Mouse (Mus musculus): ENCODE measurements around the gene Hibadh. TPM values are rescaled to one million over a fixed set of nuclear protein-coding genes. Genes with fewer than 3 reads are reported as not detected.
A peak's percentile ranks its signal among the peaks of the same experiment; 100 is the strongest.

Gene Hibadh
- polyA plus RNA-seq, 1 experiment from 2014 or later, result 54.1 TPM

DNA sequence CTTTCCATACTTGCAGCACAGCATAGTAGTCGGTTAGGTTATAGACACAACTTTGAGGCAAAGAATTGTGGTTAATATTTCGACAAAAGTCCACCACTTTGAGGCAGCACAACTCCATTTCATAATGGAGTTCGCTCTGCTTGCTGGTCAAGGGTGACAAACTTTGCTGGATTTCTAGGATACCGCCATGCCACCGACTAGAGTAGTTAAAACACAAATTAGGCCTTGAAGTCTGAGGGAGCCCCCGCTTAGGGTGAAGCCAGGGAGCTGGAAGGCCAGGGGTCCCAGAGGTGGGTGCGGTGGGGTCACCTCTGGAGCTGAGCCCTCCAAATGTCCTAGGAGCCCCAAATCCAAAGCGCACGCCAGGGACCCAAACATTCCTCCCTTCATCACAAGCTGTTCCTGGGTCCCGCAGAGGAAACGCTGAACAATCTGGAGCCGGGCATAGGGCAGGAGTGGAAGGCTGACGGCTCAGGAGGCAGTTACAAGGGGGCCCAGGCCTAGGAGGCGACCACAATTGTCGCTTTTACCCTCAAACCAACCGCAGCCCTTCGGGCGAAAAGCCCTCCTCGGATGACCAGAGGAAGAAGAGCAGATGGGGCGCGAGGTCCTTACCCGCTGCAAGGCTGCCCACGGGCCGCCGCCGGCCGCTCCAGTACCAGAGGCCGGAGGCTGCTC lies 504 bp downstream of the Hibadh start:
- no peaks in the 10 kb centered on the region; the same call in 1 of the 2 replicates for H3K4me1 ChIP-seq (ENCODE audit: insufficient read depth)
- H3K9me3 ChIP-seq (ENCODE audit: low read depth, low read length), result no peaks in the 10 kb centered on the region
- H3K4me3 ChIP-seq (ENCODE audit: low read depth, low read length), result peak overlapping the region; percentile 82
- peak; percentile 67 for DNase-seq
- H3K9ac ChIP-seq, result peak overlapping the region; percentile 83
- H3K4me2 ChIP-seq, result peak overlapping the region; percentile 76
- peak overlapping the region; percentile 76 for H3K27ac ChIP-seq (ENCODE audit: low read depth)
- TF ChIP-seq CTCF (IDR thresholded peaks at IDR 0.05; ENCODE audit: low read depth), result peak; percentile 17; the same call in 1 of the 2 replicates
- no peaks in the 10 kb centered on the region for H3K36me3 ChIP-seq (ENCODE audit: insufficient read depth)
- no peak; the same call in 1 of the 2 replicates for ATAC-seq (ENCODE audit: insufficient read depth)
- WGBS, result 1% methylated on average over 28 of the region's 28 CpGs
- H3K27me3 ChIP-seq (ENCODE audit: insufficient read depth, low read length), result no peaks in the 10 kb centered on the region

DNA sequence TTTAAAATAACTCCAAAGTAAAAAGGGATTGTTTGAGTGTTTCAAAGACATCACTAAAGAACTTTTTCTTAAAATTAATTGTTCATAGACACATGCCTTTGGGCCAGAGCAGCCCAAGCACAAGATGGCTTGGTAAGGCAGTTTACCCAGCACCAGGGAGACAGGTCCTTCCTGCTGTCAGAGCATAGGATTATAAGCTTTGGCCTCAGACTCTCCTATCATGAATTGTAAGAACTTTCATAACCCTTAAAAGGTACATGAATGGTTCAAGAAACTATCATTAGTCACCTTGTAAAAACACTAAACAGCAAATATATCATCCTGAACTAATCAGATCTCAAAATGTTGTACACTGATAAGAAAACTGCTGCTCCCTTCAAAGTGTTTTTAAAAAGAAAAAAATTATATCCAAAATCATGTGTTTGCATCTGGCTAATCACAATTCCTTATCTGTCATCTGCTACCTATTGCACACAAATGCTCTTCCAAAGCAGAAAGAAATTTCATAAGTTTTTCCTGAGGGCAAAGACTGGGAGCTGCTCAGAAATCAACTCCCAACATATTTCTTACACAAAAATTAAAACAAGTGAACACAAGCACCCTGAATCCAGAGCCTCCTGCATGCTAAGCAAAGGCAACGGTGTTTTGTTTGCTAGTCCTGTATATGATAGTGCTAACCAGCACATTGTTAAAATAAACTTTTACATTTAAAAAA lies 1.6 kb downstream of the Hibadh start:
- no peaks in the 10 kb centered on the region for H3K9me3 ChIP-seq (ENCODE audit: low read depth, low read length)
- no peak overlapping the region for H3K9ac ChIP-seq
- no peak for TF ChIP-seq CTCF (IDR thresholded peaks at IDR 0.05; ENCODE audit: low read depth)
- H3K36me3 ChIP-seq (ENCODE audit: insufficient read depth), result no peaks in the 10 kb centered on the region
- H3K4me1 ChIP-seq (ENCODE audit: insufficient read depth), result no peaks in the 10 kb centered on the region; the same call in 1 of the 2 replicates
- peak overlapping the region; percentile 82 for H3K4me3 ChIP-seq (ENCODE audit: low read depth, low read length)
- WGBS, result 61% methylated on average over 1 of the region's 1 CpGs
- H3K27ac ChIP-seq (ENCODE audit: low read depth), result no peak overlapping the region
- peak overlapping the region; percentile 76 for H3K4me2 ChIP-seq
- no peaks in the 10 kb centered on the region for H3K27me3 ChIP-seq (ENCODE audit: insufficient read depth, low read length)
- ATAC-seq (ENCODE audit: insufficient read depth) (no peak), DNase-seq (no peak)

DNA sequence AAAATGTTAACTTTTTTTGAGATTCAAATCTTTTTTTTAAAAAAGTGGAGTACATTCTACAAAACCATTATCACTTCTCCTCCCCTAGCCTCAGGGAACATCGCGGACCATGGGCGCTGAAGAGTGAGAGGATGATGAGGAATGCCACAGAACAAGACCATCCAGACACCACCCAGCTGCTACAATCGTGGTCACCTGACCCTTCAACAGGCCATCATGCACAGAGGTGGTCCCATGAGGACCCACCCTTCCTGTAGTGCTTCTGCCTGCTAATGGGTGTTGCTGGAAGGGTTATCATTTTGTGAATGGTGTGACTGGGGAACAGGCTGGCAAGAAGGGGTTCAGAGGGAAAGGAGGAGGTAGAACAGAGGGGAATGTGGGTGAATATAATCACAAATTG lies 2.9 kb downstream of the Hibadh start:
- H3K4me2 ChIP-seq, result no peak overlapping the region
- no peak overlapping the region for H3K4me3 ChIP-seq (ENCODE audit: low read depth, low read length)
- 86% methylated on average over 4 of the region's 4 CpGs for WGBS
- no peaks in the 10 kb centered on the region for H3K9me3 ChIP-seq (ENCODE audit: low read depth, low read length)
- TF ChIP-seq CTCF (IDR thresholded peaks at IDR 0.05; ENCODE audit: low read depth), result no peak
- no peaks in the 10 kb centered on the region for H3K27me3 ChIP-seq (ENCODE audit: insufficient read depth, low read length)
- H3K27ac ChIP-seq (ENCODE audit: low read depth), result no peak overlapping the region
- no peaks in the 10 kb centered on the region for H3K36me3 ChIP-seq (ENCODE audit: insufficient read depth)
- no peaks in the 10 kb centered on the region; the same call in 1 of the 2 replicates for H3K4me1 ChIP-seq (ENCODE audit: insufficient read depth)
- no peak for DNase-seq
- no peak overlapping the region for H3K9ac ChIP-seq
- no peak for ATAC-seq (ENCODE audit: insufficient read depth)

DNA sequence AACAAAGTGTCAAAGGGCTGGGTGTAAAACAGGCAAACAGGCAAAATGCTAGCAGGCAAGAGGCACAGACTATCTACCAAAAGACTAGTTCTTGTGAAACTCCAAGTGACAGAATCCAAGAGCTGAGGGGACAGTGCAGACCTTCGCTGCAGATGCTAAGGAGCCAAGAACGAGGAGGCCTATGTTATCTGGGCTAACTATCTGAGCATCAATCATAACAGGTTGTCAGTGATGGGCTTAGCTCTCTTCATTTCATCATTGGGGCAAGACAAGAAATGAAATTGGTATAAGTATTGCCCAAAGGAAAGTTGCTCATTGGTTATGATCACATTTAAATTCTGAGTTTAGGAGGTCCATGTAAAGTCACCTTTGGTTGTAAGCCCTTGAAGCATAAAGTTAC lies 4.8 kb downstream of the Hibadh start:
- H3K9me3 ChIP-seq (ENCODE audit: low read depth, low read length), result no peaks in the 10 kb centered on the region
- H3K4me3 ChIP-seq (ENCODE audit: low read depth, low read length), result no peak overlapping the region
- no peak for ATAC-seq (ENCODE audit: insufficient read depth)
- H3K4me1 ChIP-seq (ENCODE audit: insufficient read depth), result no peaks in the 10 kb centered on the region; the same call in 1 of the 2 replicates
- DNase-seq, result no peak
- no peak for TF ChIP-seq CTCF (IDR thresholded peaks at IDR 0.05; ENCODE audit: low read depth)
- no peak overlapping the region for H3K4me2 ChIP-seq
- H3K27ac ChIP-seq (ENCODE audit: low read depth), result no peak overlapping the region
- H3K27me3 ChIP-seq (ENCODE audit: insufficient read depth, low read length), result no peaks in the 10 kb centered on the region
- 68% methylated on average over 2 of the region's 2 CpGs for WGBS
- no peak overlapping the region for H3K9ac ChIP-seq
- no peaks in the 10 kb centered on the region for H3K36me3 ChIP-seq (ENCODE audit: insufficient read depth)

DNA sequence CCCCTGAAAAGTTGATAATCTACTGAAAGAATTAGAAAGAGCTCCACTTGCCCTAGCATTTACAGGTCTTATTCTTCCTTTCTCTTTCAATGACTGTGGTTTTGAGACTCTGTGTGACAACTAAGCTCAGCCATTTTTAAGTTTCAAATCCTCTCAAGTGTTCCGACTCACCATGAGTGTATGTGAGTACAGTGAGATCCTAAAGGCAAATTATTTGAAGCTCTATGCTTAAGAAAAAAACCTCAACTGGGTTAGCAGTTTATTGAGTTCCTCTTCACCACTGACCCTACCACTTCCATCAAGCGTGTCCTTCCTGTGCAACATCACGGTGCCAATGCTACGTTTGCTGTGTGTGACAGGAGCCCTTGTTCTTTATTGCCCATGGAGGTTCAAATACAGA lies 9.6 kb downstream of the Hibadh start:
- no peak for DNase-seq
- peaks cover 10% of the 10 kb centered on the region; the same call in 1 of the 2 replicates for H3K36me3 ChIP-seq (ENCODE audit: insufficient read depth)
- no peaks in the 10 kb centered on the region for H3K4me1 ChIP-seq (ENCODE audit: insufficient read depth)
- H3K27me3 ChIP-seq (ENCODE audit: insufficient read depth, low read length), result no peaks in the 10 kb centered on the region
- TF ChIP-seq CTCF (IDR thresholded peaks at IDR 0.05; ENCODE audit: low read depth), result no peak
- no peak for ATAC-seq (ENCODE audit: insufficient read depth)
- H3K9ac ChIP-seq, result no peak overlapping the region
- 90% methylated on average over 4 of the region's 4 CpGs for WGBS
- H3K4me2 ChIP-seq, result no peak overlapping the region
- no peak overlapping the region for H3K4me3 ChIP-seq (ENCODE audit: low read depth, low read length)
- no peak overlapping the region for H3K27ac ChIP-seq (ENCODE audit: low read depth)
- no peaks in the 10 kb centered on the region for H3K9me3 ChIP-seq (ENCODE audit: low read depth, low read length)

DNA sequence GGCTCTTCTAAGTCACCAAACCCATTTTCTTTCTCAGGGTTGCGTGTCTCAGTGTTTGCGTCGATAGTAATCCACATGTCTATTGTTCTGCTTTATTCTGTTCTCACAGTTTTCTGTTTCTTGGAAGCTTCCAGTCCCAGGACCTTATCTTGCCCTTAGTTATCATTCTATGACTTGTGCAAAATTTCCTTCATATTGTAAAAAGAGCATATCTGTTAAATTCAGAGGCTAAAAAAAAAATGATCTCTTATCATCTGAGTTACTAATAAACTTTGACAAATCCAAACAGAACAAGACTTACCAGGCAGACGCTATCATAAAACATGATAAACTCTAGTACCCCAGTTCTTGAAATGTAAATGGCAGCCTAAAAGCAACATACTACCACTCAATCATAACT lies 11.0 kb downstream of the Hibadh start:
- Histone ChIP-seq H3K4me2 (no peak overlapping the region), H3K4me3 (ENCODE audit: low read depth, low read length) (no peak overlapping the region), H3K27ac (ENCODE audit: low read depth) (no peak overlapping the region), H3K9me3 (ENCODE audit: low read depth, low read length) (no peaks in the 10 kb centered on the region), H3K4me1 (ENCODE audit: insufficient read depth) (no peaks in the 10 kb centered on the region), H3K9ac (no peak overlapping the region), H3K36me3 (ENCODE audit: insufficient read depth) (peaks cover 10% of the 10 kb centered on the region; the same call in 1 of the 2 replicates), H3K27me3 (ENCODE audit: insufficient read depth, low read length) (no peaks in the 10 kb centered on the region)
- 89% methylated on average over 4 of the region's 4 CpGs for WGBS
- DNase-seq, result no peak
- no peak for TF ChIP-seq CTCF (IDR thresholded peaks at IDR 0.05; ENCODE audit: low read depth)
- no peak for ATAC-seq (ENCODE audit: insufficient read depth)

DNA sequence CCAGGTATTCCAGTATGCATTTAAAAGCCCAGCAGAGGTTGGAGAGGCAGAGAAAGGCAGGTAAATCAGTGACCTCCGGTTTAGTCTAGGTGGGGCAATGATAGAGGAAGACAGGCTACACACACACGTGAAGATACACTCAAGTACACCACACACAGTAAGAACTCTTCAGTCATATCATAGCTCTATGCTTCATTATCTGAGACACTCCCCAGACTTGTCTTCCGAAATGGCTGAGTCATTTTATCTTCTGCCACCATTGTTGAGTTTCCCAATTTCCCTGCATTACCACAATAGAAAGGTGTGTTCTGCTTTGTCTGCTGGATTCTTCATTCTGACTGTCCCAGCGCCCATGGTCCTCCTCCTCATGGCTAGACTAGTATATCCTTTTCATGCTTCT lies 13.5 kb downstream of the Hibadh start:
- H3K9me3 ChIP-seq (ENCODE audit: low read depth, low read length), result no peaks in the 10 kb centered on the region
- TF ChIP-seq CTCF (IDR thresholded peaks at IDR 0.05; ENCODE audit: low read depth), result no peak
- H3K4me3 ChIP-seq (ENCODE audit: low read depth, low read length), result no peak overlapping the region
- no peak overlapping the region for H3K9ac ChIP-seq
- WGBS, result 81% methylated on average over 4 of the region's 4 CpGs
- ATAC-seq (ENCODE audit: insufficient read depth) (no peak), DNase-seq (no peak)
- H3K27ac ChIP-seq (ENCODE audit: low read depth), result no peak overlapping the region
- no peak overlapping the region for H3K4me2 ChIP-seq
- H3K4me1 ChIP-seq (ENCODE audit: insufficient read depth), result 0 out of 2 replicates have a peak, but pooled peaks cover 4% of the 10 kb centered on the region
- no peaks in the 10 kb centered on the region for H3K27me3 ChIP-seq (ENCODE audit: insufficient read depth, low read length)
- peaks cover 16% of the 10 kb centered on the region; the same call in 1 of the 2 replicates for H3K36me3 ChIP-seq (ENCODE audit: insufficient read depth)

Measured in lung, embryonic 14.5 days (tissue).